Mouse (Mus musculus) spleen, postnatal 10 days (tissue): ENCODE data around the gene Tmprss11a.

Experiments used
- DNase-seq, 2 experiments: peaks; one replicate each; pipeline ENCODE4 v3.0.0; 2021 to 2022; ENCODE audit warnings: low spot score in 2 of 2

Tmprss11a gene

DNA sequence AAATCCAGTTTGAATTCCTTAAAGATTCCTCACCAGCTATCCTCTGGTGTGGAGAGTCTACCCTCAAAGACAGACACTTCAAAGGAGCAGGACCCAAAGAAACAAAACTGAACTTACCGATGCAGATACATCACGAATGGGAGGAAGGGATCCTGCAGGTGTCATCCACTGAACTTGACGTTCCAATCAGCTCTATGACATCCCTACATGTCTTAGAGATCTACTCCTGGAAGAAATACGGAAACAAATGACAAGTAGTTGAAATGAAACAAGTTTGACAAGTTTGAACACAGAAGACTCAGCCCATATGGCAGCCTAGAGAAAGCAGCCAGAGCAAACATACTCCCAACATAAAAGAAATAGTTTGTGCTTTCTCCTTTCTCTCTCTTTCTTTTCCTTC is at the start of gene Tmprss11a:
TSS of gene Tmprss11a (minus strand) at position 101 of the 400 bp plus-strand sequence.
- no peak for DNase-seq

DNA sequence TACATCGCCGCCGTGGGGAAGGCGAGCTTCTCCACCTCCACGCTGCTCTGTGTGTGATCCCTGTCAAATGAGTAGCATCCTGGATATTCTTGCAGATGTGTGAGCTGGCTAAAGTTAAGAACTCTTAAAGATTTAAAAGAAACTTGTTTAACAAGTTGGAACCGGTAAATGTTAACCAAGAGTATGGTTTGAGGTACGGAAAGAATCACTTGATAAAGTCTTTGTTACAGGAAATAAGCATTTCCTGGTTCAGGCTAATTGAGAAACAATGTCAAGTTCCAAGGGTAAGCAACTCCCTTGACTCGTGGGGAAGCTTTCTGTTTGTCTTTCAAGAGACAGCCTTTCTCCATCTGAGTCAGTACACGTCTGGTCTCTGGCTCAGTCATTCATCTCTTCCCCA is 49.7 kb upstream of the Tmprss11a start, which contains the start of gene Tmprss11g:
TSS of gene Tmprss11g (minus strand) at position 101 of the 400 bp plus-strand sequence.
- no peak for DNase-seq

GRCm38 (mm10) chr5:86511538-86511937 is 42.7 kb upstream of the Tmprss11a start:
- no peak for DNase-seq

DNA sequence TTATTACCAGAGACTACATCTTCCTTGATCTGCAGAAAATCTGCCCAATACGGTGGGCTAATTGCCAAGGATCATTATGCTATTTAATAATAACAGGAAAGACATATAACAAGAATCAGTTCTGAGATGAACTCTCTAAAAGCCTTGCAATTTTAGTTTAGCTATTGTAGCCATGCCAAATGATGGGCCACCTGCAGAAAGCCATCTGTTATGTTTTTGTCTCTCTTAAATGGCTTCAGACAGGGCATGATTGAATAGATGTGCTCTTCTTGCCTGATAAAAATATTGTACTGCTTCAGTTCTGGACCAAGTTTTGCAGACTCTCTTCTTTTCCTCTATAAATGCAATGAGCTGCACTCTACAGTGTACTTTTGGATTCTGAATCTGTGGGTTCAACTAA is 24.7 kb upstream of the Tmprss11a start:
- no peak for DNase-seq

DNA sequence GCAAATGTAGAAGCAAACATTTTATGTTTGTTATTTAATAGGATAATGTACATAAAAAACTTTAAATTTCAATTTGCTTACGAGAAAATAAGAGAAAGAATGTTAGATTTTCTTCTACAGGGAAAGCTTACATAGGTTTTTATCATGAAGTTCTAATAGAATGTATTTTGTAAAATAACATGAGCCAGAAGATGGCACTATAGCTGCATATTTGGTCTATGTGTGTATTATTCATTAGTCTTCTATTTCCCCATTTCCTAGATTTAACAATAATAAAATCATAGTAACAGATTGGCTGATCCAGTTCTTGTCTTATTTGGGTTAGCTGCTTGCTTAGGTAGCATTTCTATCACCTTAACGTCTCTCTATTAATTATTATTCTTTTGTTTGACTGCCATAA is 13.8 kb upstream of the Tmprss11a start:
- DNase-seq = no peak

GRCm38 (mm10) chr5:86482031-86482430 is 13.2 kb upstream of the Tmprss11a start:
- DNase-seq = no peak

GRCm38 (mm10) chr5:86473859-86474258 is 5.1 kb upstream of the Tmprss11a start:
- no peak for DNase-seq

DNA sequence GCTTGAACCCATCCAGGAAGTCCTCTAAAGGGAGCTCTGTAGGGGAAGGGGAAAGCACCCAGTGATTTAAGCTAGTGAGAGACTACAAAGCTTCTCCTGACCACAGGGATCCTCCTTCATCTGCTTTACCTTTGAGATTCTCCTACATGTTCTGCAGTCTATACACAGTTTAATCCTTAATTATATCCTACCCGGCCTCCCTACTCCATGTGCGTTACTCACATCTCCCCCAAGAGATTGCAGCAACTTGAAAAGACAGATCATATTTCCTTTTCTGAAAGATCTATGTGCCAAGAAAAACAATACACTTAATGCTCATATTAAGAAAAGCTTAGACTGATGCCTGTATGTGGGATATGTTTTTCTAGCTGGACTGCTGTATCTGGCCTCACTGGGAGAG is 29.5 kb downstream of the Tmprss11a start:
- DNase-seq = no peak

DNA sequence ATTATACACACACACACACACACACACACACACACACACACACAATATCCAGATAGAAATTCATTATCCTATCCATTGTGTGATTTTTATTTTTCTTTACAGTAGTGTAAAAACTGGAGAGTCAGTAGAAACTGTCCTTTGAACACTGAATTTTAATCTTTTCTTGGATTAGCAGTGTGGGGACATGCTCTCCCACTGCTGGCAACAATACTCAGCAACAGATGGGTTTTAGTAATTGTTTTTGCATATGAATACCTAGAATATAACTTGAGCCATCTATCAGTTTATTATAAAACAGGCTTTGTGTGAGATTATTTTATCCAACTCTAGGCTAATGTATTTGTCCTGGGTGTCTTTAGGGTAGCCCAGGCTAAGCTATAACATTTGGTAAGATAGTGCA is 30.2 kb downstream of the Tmprss11a start:
- no peak for DNase-seq

- DNase-seq = no peak
These were observed 36.1 kb downstream of the Tmprss11a start for GRCm38 (mm10) chr5:86432697-86433096.

GRCm38 (mm10) chr5:86431096-86431495 is 37.7 kb downstream of the Tmprss11a start:
- DNase-seq = no peak

- no peak for DNase-seq
These were observed 47.3 kb downstream of the Tmprss11a start for GRCm38 (mm10) chr5:86421323-86422028.

- no peak for DNase-seq
These were observed 49.3 kb downstream of the Tmprss11a start for GRCm38 (mm10) chr5:86419494-86419893.

DNA sequence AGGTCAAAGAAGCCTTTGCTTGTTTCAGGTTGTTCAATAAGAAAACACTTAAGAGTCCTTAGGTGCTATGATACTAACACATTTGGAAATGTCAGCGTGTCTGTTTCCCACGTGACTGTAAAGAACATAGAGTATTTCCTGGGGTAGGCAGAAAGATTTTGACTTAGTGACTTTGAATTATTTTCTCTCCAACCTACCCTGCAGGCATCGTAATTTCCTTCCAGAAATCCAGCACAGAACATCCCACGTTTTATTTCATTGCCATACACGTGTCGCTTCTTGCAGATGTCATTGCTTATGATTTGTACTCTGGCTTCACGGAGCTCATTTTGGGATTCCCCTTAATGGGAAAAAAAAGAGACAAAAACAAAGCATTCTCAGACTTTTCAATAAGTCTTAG is 54.5 kb downstream of the Tmprss11a start:
- DNase-seq = no peak

- no peak for DNase-seq
These were observed 58.0 kb downstream of the Tmprss11a start for GRCm38 (mm10) chr5:86410815-86411214.

GRCm38 (mm10) chr5:86407941-86408340 is 60.8 kb downstream of the Tmprss11a start:
- DNase-seq = no peak

- DNase-seq = no peak
These were observed 61.6 kb downstream of the Tmprss11a start for GRCm38 (mm10) chr5:86407191-86407590.

GRCm38 (mm10) chr5:86373320-86373719 is 95.5 kb downstream of the Tmprss11a start, which contains the start of gene Tmprss11d:
TSS of gene Tmprss11d (minus strand) at chr5:86373420.
- no peak for DNase-seq
